Mouse (Mus musculus) small intestine, adult 2 months (tissue): ENCODE data around the gene Mttp. TPM values are rescaled to one million over a fixed set of nuclear protein-coding genes. Genes with fewer than 3 reads are reported as not detected.

Source experiments
- H3K27ac ChIP-seq: fragments of 200-500 bp; 2 replicates; pipeline ENCODE4 v1.5.1; 2012; ENCODE audit warnings: low read depth, low read length, control low read depth, inconsistent platforms; ENCODE audit not compliant: insufficient read depth
- H3K27me3 ChIP-seq: fragments of 200-500 bp; 2 replicates; pipeline ENCODE4 v1.6.1; 2012; ENCODE audit warnings: mild to moderate bottlenecking, moderate library complexity, low read length, inconsistent platforms; ENCODE audit not compliant: control insufficient read depth, insufficient read depth
- H3K36me3 ChIP-seq: fragments of 200-500 bp; 2 replicates; pipeline ENCODE4 v1.6.1; 2012; ENCODE audit warnings: mild to moderate bottlenecking, low read length, control low read depth, inconsistent platforms; ENCODE audit not compliant: control insufficient read depth, insufficient read depth
- H3K4me1 ChIP-seq: fragments of 200-500 bp; 2 replicates; pipeline ENCODE4 v1.6.1; 2012; ENCODE audit warnings: low read length, inconsistent platforms, mixed read lengths; ENCODE audit not compliant: control insufficient read depth, insufficient read depth, insufficient read length
- H3K4me3 ChIP-seq: fragments of 200-500 bp; 2 replicates; pipeline ENCODE4 v1.5.1; 2012; ENCODE audit warnings: low read depth, mild to moderate bottlenecking, control low read depth, inconsistent platforms, low read length, moderate library complexity
- CTCF ChIP-seq: fragments of 200-500 bp; IDR thresholded peaks from 2 replicates; pipeline ENCODE4 v1.5.1; 2012; ENCODE audit warnings: low read depth, mild to moderate bottlenecking, control low read depth, inconsistent platforms, low read length, moderate library complexity, mixed read lengths; ENCODE audit not compliant: insufficient replicate concordance, insufficient read length; ENCODE audit errors: extremely low read depth
- POLR2A ChIP-seq: fragments of 200-500 bp; IDR thresholded peaks from 2 replicates; pipeline ENCODE4 v1.6.1; 2012; ENCODE audit warnings: low read depth, mild to moderate bottlenecking, control low read depth, inconsistent platforms, low read length, moderate library complexity
- WGBS: fragments of 180-500 bp; shearing (Covaris S2); methylation state at CpG from one replicate; pipeline ENCODE4 v1.1.7; 2018; 5-methylcytosine and 5-hydroxymethylcytosine counted together
- polyA plus RNA-seq: library from polyadenylated mRNA; depleted of rRNA; stranded (reverse); fragments of >200 nt; gene quantifications from 2 replicates; pipeline ENCODE4 v1.2.3, GENCODE M21; 2012

The Mttp gene
- polyA plus RNA-seq, 1 experiment: 108 TPM

GRCm38 (mm10) chr3:138103690-138104089 is 41.1 kb downstream of the Mttp start:
- TF ChIP-seq POLR2A: no peak
- no peak for TF ChIP-seq CTCF
- WGBS: 92% methylated on average over 4 of the region's 4 CpGs
- peaks cover 64% of the 10 kb centered on the region for H3K36me3 ChIP-seq

GRCm38 (mm10) chr3:138101936-138102335 is 42.8 kb downstream of the Mttp start:
- 89% methylated on average over 4 of the region's 4 CpGs for WGBS
- TF ChIP-seq POLR2A (no peak), CTCF (no peak)
- Histone ChIP-seq H3K36me3 (peaks cover 65% of the 10 kb centered on the region), H3K4me3 (no peak overlapping the region), H3K4me1 (no peaks in the 10 kb centered on the region), H3K27ac (no peak overlapping the region), H3K27me3 (no peaks in the 10 kb centered on the region)

More at GRCm38 (mm10) chr3:138103690-138104089, 41.1 kb downstream of the Mttp start:
- Histone ChIP-seq H3K4me3 (no peak overlapping the region), H3K4me1 (no peaks in the 10 kb centered on the region), H3K27me3 (no peaks in the 10 kb centered on the region), H3K27ac (no peak overlapping the region)

DNA sequence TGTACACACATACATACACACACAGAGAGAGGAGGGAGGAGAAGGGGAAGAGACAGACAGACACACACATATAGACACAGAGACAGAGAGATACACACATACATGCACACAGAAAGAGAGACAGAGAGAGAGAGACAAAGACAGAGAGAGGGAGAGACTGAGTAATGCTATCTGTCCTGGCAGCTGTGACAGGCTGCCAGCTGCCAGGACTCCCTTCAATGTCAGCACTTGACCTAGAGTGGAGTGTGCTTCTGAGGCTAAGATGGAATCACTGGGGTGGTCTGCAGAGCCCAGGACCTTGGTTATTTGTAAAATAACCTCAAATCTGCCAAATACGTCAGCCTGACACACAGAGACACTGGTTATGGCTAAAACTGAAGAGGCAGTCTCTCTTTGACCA is 47.0 kb downstream of the Mttp start:
- Histone ChIP-seq H3K27ac (no peak overlapping the region), H3K36me3 (peaks cover 65% of the 10 kb centered on the region), H3K4me3 (no peak overlapping the region), H3K4me1 (no peaks in the 10 kb centered on the region), H3K27me3 (no peaks in the 10 kb centered on the region)
- whole genome bisulfite sequencing: 76% methylated on average over 1 of the region's 1 CpGs
- no peak for TF ChIP-seq POLR2A

GRCm38 (mm10) chr3:138096263-138097028 is 48.3 kb downstream of the Mttp start:
- Histone ChIP-seq H3K36me3 (peaks cover 64% of the 10 kb centered on the region), H3K27ac (no peak overlapping the region), H3K27me3 (no peaks in the 10 kb centered on the region), H3K4me3 (no peak overlapping the region), H3K4me1 (no peaks in the 10 kb centered on the region)
- WGBS: 88% methylated on average over 19 of the region's 19 CpGs
- TF ChIP-seq CTCF (no peak), POLR2A (no peak)

- Histone ChIP-seq H3K4me1 (no peaks in the 10 kb centered on the region), H3K4me3 (no peak overlapping the region), H3K27ac (no peak overlapping the region), H3K36me3 (peaks cover 72% of the 10 kb centered on the region), H3K27me3 (no peaks in the 10 kb centered on the region)
- WGBS: 73% methylated on average over 10 of the region's 10 CpGs
- TF ChIP-seq CTCF: no peak
- TF ChIP-seq POLR2A: no peak
These were observed 49.0 kb downstream of the Mttp start for GRCm38 (mm10) chr3:138095718-138096117.

DNA sequence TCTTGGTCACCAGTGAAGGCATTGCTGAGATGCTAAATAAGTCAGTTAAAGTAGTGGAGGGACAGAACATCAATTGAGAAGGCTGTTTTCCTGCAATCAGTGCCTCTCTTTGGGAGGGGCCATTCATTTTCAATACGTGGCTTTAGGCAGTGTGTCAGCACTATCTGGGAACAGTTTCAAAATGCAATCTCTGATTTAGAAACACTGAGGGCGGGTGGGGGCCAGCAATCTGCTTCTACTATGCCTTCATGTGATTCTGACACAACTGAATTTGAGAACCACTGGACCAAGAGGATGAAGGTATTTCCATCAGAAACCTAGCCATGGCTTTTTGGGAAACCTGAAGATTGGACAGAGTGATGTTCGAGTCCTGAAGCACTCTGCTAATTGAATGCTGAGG is 49.5 kb downstream of the Mttp start:
- H3K36me3 ChIP-seq: peaks cover 72% of the 10 kb centered on the region
- TF ChIP-seq POLR2A (no peak), CTCF (no peak)
- H3K27me3 ChIP-seq: no peaks in the 10 kb centered on the region
- H3K4me1 ChIP-seq: no peaks in the 10 kb centered on the region
- WGBS: 69% methylated on average over 3 of the region's 3 CpGs
- no peak overlapping the region for H3K4me3 ChIP-seq
- no peak overlapping the region for H3K27ac ChIP-seq

GRCm38 (mm10) chr3:138083896-138084295 is 60.9 kb downstream of the Mttp start:
- Histone ChIP-seq H3K4me3 (no peak overlapping the region), H3K36me3 (no peaks in the 10 kb centered on the region), H3K27ac (no peak overlapping the region), H3K27me3 (no peaks in the 10 kb centered on the region), H3K4me1 (no peaks in the 10 kb centered on the region)
- TF ChIP-seq POLR2A (no peak), CTCF (no peak)
- WGBS: 91% methylated on average over 4 of the region's 4 CpGs
